Mouse (Mus musculus) midbrain, postnatal 0 days (tissue): Measurements from ENCODE around the gene Hadha. TPM values are rescaled to one million over a fixed set of nuclear protein-coding genes. Genes with fewer than 3 reads are reported as not detected.
A peak's percentile ranks its signal among the peaks of the same experiment; 100 is the strongest.

ENCODE experiments used
- ATAC-seq: fragments of 200-750 bp; cut with Nextera tagmentation; 2 replicates; pipeline ENCODE4 v1.8.0; 2017; ENCODE audit warnings: moderate number of reproducible peaks, mild to moderate bottlenecking, moderate TSS enrichment, moderate library complexity; ENCODE audit not compliant: low FRiP score
- DNase-seq: peaks from one replicate; pipeline ENCODE4 v3.0.0-alpha.2; 2015; ENCODE audit warnings: low spot score
- H3K27ac ChIP-seq: fragments of 300-500 bp; sonication (generic); 2 replicates; pipeline ENCODE4 v1.5.1; 2014; ENCODE audit warnings: low read depth, mild to moderate bottlenecking, low read length, mixed read lengths
- H3K27me3 ChIP-seq: fragments of 300-500 bp; sonication (generic); 2 replicates; pipeline ENCODE4 v1.6.1; 2014; ENCODE audit warnings: low read length, control low read depth, mixed read lengths; ENCODE audit not compliant: insufficient read depth
- H3K36me3 ChIP-seq: fragments of 300-500 bp; sonication (generic); 2 replicates; pipeline ENCODE4 v1.6.1; 2014; ENCODE audit warnings: low read length, control low read depth, mixed read lengths; ENCODE audit not compliant: insufficient read depth
- H3K4me1 ChIP-seq: fragments of 300-500 bp; sonication (generic); 2 replicates; pipeline ENCODE4 v1.6.1; 2014; ENCODE audit warnings: mild to moderate bottlenecking, control low read depth, antibody characterized with exemption, low read length, mixed read lengths; ENCODE audit not compliant: insufficient read depth
- H3K4me2 ChIP-seq: fragments of 300-500 bp; sonication (generic); 2 replicates; pipeline ENCODE4 v1.6.1; 2014; ENCODE audit warnings: low read depth, mild to moderate bottlenecking, low read length, mixed read lengths; ENCODE audit not compliant: poor library complexity, severe bottlenecking
- H3K4me3 ChIP-seq: fragments of 300-500 bp; sonication (generic); 2 replicates; pipeline ENCODE4 v1.5.1; 2014; ENCODE audit warnings: low read depth, mild to moderate bottlenecking, low read length, moderate library complexity
- H3K9ac ChIP-seq: fragments of 300-500 bp; sonication (generic); replicated peaks from 2 replicates; pipeline ENCODE4 v1.6.1; 2014; ENCODE audit warnings: mild to moderate bottlenecking, low read length, moderate library complexity, mixed read lengths; ENCODE audit not compliant: poor library complexity, severe bottlenecking
- H3K9me3 ChIP-seq: fragments of 300-500 bp; sonication (generic); 2 replicates; pipeline ENCODE4 v1.6.1; 2016; ENCODE audit warnings: low read length, control low read depth
- CTCF ChIP-seq: IDR thresholded peaks from 2 replicates; pipeline ENCODE4 v1.5.1; 2016; ENCODE audit warnings: antibody characterized with exemption, mild to moderate bottlenecking
- WGBS: fragments of 180-500 bp; shearing (Covaris S2); extraction: QIAGEN DNeasy Blood & Tissue Kit; methylation state at CpG from one replicate; pipeline ENCODE4 v1.1.7; 2014; 5-methylcytosine and 5-hydroxymethylcytosine counted together
- polyA plus RNA-seq: library from polyadenylated mRNA; unstranded; fragments of >200 nt; fragmentation: Nextera tagmentation; extraction: Ambion mirVana; gene quantifications from 2 replicates; pipeline ENCODE4 v1.2.1, GENCODE M21; 2015
- total RNA-seq: library from RNA; depleted of rRNA; stranded (reverse); fragments of >200 nt; gene quantifications from 2 replicates; pipeline ENCODE4 v1.2.3, GENCODE M21; 2014

The Hadha gene
- total and polyA plus RNA-seq, 2 experiments from 2014 or later = 42.3 to 59.8 TPM

- H3K9me3 ChIP-seq = no peaks in the 10 kb centered on the region
- no peak overlapping the region for H3K4me2 ChIP-seq
- no peak overlapping the region for H3K9ac ChIP-seq
- ATAC-seq (no peak), DNase-seq (no peak)
- H3K27me3 ChIP-seq = no peaks in the 10 kb centered on the region
- TF ChIP-seq CTCF = no peak
- no peak overlapping the region for H3K4me3 ChIP-seq
- peaks cover 34% of the 10 kb centered on the region for H3K36me3 ChIP-seq
- no peaks in the 10 kb centered on the region for H3K4me1 ChIP-seq
- no peak overlapping the region for H3K27ac ChIP-seq
These were observed 17.2 kb upstream of the Hadha start for GRCm38 (mm10) chr5:30172115-30172514.

GRCm38 (mm10) chr5:30170303-30170940 is 15.5 kb upstream of the Hadha start:
- 90% methylated on average over 5 of the region's 5 CpGs for WGBS
- no peak overlapping the region for H3K9ac ChIP-seq
- H3K27ac ChIP-seq = no peak overlapping the region
- H3K4me2 ChIP-seq = no peak overlapping the region
- no peaks in the 10 kb centered on the region for H3K4me1 ChIP-seq
- H3K27me3 ChIP-seq = no peaks in the 10 kb centered on the region
- H3K4me3 ChIP-seq = no peak overlapping the region
- H3K9me3 ChIP-seq = no peaks in the 10 kb centered on the region
- peaks cover 20% of the 10 kb centered on the region for H3K36me3 ChIP-seq
- no peak for DNase-seq
- ATAC-seq = no peak
- no peak for TF ChIP-seq CTCF

GRCm38 (mm10) chr5:30165234-30165946 is 10.4 kb upstream of the Hadha start:
- DNase-seq (no peak), ATAC-seq (no peak)
- Histone ChIP-seq H3K4me2 (no peak overlapping the region), H3K27me3 (no peaks in the 10 kb centered on the region), H3K9ac (no peak overlapping the region), H3K4me3 (no peak overlapping the region), H3K36me3 (peaks cover 9% of the 10 kb centered on the region), H3K9me3 (no peaks in the 10 kb centered on the region), H3K27ac (no peak overlapping the region), H3K4me1 (no peaks in the 10 kb centered on the region)
- WGBS = 92% methylated on average over 5 of the region's 5 CpGs
- TF ChIP-seq CTCF = no peak

- H3K4me2 ChIP-seq = no peak overlapping the region
- no peak overlapping the region for H3K27ac ChIP-seq
- no peak overlapping the region for H3K9ac ChIP-seq
- no peak for TF ChIP-seq CTCF
- H3K9me3 ChIP-seq = no peaks in the 10 kb centered on the region
- WGBS = 88% methylated on average over 6 of the region's 6 CpGs
- H3K27me3 ChIP-seq = no peaks in the 10 kb centered on the region
- DNase-seq (no peak), ATAC-seq (no peak)
- no peaks in the 10 kb centered on the region for H3K36me3 ChIP-seq
- H3K4me1 ChIP-seq = no peaks in the 10 kb centered on the region
- H3K4me3 ChIP-seq = no peak overlapping the region
These were observed 7.4 kb upstream of the Hadha start for GRCm38 (mm10) chr5:30162339-30162738.

- DNase-seq (no peak), ATAC-seq (no peak)
- Histone ChIP-seq H3K9ac (no peak overlapping the region), H3K4me2 (no peak overlapping the region), H3K9me3 (no peaks in the 10 kb centered on the region), H3K4me1 (no peaks in the 10 kb centered on the region), H3K4me3 (no peak overlapping the region), H3K27me3 (no peaks in the 10 kb centered on the region), H3K36me3 (no peaks in the 10 kb centered on the region), H3K27ac (no peak overlapping the region)
- TF ChIP-seq CTCF = no peak
- WGBS = 80% methylated on average over 1 of the region's 1 CpGs
These were observed 6.9 kb upstream of the Hadha start for GRCm38 (mm10) chr5:30161836-30162235.

GRCm38 (mm10) chr5:30159601-30160000 is 4.6 kb upstream of the Hadha start:
- Histone ChIP-seq H3K36me3 (no peaks in the 10 kb centered on the region), H3K4me3 (no peak overlapping the region), H3K9ac (no peak overlapping the region), H3K4me1 (peaks cover 5% of the 10 kb centered on the region; the same call in 1 of the 2 replicates), H3K4me2 (no peak overlapping the region), H3K27ac (no peak overlapping the region), H3K27me3 (no peaks in the 10 kb centered on the region), H3K9me3 (no peaks in the 10 kb centered on the region)
- DNase-seq (peak; percentile 13), ATAC-seq (no peak)
- WGBS = 83% methylated on average over 6 of the region's 6 CpGs
- TF ChIP-seq CTCF = no peak
